Mouse (Mus musculus) embryonic stem cell, embryonic (primary cell): ENCODE measurements around the gene Cenpu.

Source experiments
- CTCF ChIA-PET, 4 experiments: fragments of 300-600 bp in 2 of 4; fragments of 350-600 bp in 2 of 4; sonication (Branson Sonifier 250); formaldehyde crosslinking; loops; one replicate each; lab custom pipeline; 2022; ENCODE audit warnings: inconsistent platforms in 2 of 4; lab: Charles Lee
- POLR2A ChIA-PET, 4 experiments: fragments of 300-600 bp in 2 of 4; fragments of 350-600 bp in 2 of 4; sonication (Branson Sonifier 250); formaldehyde crosslinking; loops; one replicate each; lab custom pipeline; 2022; ENCODE audit warnings: antibody characterized with exemption in 4 of 4, inconsistent platforms in 1 of 4; lab: Charles Lee

The Cenpu gene

GRCm38 (mm10) chr8:46551615-46552440, at the start of gene Cenpu:
Gene Cenpu, plus strand, starts transcription at chr8:46552028.
- ChIA-PET POLR2A (interaction anchor here (0.6 to 2.9 kb wide), 46 partner anchors 8 to 1123 kb away, joined by 3 to 29 read pairs (median 4); partner anchors contain the start of genes Casp3 (in 3 of the 4), Primpol (in 3 of the 4), Slc25a4 (in 3 of the 4) and Acsl1 (in 2 of the 4)), CTCF (interaction anchor here in 1 of 4 experiments (0.6 to 0.8 kb wide), 3 partner anchors 10 to 1216 kb away, joined by 3 to 7 read pairs (median 3); no protein-coding TSS in a partner anchor)

DNA sequence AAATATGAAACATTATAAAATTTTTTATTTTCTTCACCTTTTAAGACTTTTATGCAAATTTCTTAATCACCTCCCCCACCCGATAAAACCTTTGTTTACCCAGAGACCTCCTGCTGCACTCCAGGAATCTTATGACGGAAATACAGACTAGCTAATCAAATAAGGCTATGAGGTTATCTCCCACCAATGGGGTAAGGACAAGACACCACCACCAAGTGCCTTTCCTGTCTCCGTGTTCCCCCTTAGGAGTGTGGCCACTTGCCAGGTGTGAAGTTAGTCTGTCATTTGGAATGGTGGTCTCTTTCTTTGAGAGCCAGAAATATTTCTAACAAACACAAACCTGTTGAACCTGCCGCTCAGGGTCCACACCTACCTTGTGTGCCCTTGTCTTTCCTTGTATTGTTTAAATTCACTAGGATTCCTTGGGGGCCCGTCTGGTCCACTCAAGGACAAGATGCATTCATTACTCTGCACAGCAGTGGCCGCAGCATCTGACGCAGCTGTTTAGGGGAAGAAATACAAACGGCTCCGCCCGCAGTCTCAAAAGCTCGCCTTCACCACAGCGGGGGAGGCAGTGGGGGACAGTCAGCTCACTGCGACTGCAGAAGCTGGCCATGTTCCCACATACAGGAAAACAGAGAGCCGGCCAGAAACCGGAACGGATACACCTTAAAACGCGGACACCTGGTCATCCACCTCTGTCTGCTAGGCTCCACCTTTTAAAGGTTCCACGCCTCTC, 49.3 kb upstream of the Cenpu start:
- ChIA-PET POLR2A (interaction anchor here in 3 of 4 experiments (0.6 to 2.4 kb wide), 6 partner anchors 18 to 171 kb away, joined by 3 to 15 read pairs (median 6); partner anchors contain the start of gene Acsl1 (in 1 of the 3)), CTCF (interaction anchor here in 1 of 4 experiments (0.6 kb wide), 1 partner anchor 18 kb away, joined by 3 read pairs; no protein-coding TSS in a partner anchor)

GRCm38 (mm10) chr8:46503072-46503695, 48.6 kb upstream of the Cenpu start:
- POLR2A ChIA-PET: interaction anchor here in 3 of 4 experiments (0.9 to 2.4 kb wide), 5 partner anchors 19 to 115 kb away, joined by 3 to 15 read pairs (median 5); partner anchors contain the start of gene Acsl1 (in 1 of the 3)
- CTCF ChIA-PET: interaction anchor here in 1 of 4 experiments (0.6 kb wide), 2 partner anchors 19 to 361 kb away, joined by 3 read pairs; no protein-coding TSS in a partner anchor

DNA sequence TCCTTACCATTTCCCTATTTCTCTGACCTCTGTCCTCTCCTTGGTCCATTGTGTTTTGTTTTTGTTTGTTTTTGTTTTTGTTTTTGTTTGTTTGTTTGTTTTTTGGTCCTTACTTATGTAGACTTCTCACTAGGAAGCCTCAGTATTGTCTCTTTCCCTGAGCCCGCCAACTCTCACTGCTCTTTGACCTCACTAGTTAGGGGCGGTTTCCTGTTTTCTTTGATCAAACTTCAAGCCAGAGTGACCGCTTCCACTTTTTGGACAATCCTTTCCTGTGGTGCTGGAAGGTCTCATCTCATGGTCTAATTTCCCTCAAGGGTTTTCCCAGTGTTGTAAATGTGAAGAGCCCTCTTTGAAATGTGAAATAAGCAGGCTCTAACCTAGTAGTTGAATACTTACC, 47.6 kb upstream of the Cenpu start:
- POLR2A ChIA-PET: interaction anchor here in 1 of 4 experiments (2.4 kb wide), 1 partner anchor 20 kb away, joined by 15 read pairs; no protein-coding TSS in a partner anchor
- CTCF ChIA-PET: no interaction called here

DNA sequence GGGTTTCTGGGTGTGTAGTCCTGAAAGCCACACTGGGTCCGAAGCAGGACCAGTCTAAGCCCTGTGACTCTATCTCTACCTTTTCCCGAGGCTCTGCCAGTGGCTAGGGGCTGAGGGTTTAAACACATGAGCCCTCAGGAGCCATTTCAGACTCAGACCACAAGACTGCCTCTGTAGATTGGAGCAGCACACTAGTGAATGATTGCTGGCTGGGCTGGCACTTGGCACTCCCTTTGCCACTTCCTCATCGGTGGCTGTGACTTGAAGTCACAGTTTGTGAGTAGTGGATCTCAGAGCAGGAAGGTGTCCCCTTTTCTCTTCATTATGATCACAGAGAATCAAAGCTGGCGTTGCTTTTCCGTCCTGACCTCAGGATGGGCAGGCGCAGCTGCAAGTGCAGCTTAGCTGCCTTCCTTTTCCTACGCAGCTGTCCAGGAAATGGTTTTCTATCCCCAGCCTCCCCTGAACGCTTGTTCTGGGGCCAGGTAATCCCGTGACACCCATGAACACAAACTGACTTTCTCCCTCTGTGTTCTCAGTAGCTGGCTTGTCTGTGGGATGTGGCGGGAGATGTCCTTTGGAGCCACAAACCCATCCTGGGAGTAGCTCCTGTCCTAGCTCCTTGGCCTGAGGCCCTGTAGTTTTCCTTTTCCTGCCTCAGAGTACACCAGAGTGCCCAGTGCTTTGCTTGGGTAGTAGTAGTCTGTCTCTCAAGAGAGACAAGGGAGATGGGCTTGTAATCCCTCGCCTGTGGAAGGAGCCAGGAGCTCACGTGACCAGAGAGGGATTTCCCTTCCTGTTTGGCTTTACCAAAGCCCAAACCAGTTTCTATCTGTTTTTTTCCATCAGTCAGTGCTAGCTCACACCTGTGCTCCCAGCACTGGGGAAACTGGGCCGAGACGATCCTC, 43.1 kb upstream of the Cenpu start:
- ChIA-PET CTCF (interaction anchor here in 1 of 4 experiments (1.1 kb wide), 1 partner anchor 51 kb away, joined by 3 read pairs; no protein-coding TSS in a partner anchor), POLR2A (interaction anchor here in 2 of 4 experiments (0.5 to 1.7 kb wide), 6 partner anchors 20 to 168 kb away, joined by 3 to 20 read pairs (median 4); no protein-coding TSS in a partner anchor)

- POLR2A ChIA-PET: interaction anchor here in 2 of 4 experiments (0.8 to 1.7 kb wide), 6 partner anchors 9 to 169 kb away, joined by 3 to 5 read pairs (median 3); no protein-coding TSS in a partner anchor
- CTCF ChIA-PET: interaction anchor here in 1 of 4 experiments (0.6 kb wide), 1 partner anchor 35 kb away, joined by 4 read pairs; no protein-coding TSS in a partner anchor
These were observed 42.4 kb upstream of the Cenpu start for GRCm38 (mm10) chr8:46509474-46509873.

DNA sequence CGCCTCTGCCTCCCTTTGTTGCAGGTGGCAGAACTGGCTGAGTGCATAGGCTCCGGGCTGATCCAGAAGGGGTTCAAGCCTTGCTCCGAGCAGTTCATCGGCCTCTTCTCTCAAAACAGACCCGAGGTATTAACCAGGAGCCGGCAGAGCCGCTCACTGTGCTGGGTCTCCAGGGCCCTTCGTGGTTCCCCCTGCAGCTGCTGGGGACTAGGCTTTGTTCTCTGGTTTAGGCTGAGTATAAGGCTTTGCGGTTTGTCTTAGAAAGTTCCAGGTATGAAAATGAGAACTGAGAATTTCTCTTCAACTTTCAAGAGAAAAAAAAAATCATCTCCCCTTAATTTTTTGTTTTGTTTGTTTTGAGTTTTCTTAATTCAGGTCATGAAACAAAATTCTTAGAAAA, 40.5 kb upstream of the Cenpu start:
- ChIA-PET POLR2A (interaction anchor here in 1 of 4 experiments (1.5 kb wide), 1 partner anchor 106 kb away, joined by 5 read pairs; the partner anchor contains the start of genes Casp3 and Primpol), CTCF (no interaction called here)

DNA sequence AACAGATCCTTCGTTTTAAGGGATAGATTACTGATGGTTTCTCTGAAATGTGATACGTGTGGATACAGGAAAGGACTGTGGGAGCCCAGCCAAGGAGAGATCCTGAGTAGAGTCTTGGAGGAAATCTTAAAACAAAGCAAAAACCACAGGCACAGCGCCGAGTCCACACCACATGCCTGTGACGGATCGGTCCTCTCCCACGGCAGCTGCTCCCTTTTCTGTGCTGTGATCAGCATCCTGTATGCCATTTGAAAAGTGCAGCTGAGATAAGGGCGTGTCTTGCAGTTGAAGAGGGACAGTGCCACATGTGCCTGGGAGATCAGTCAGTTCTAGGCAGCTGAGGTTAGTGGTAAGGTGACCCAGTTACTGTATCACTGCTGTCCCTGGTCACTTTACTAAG, 39.3 kb upstream of the Cenpu start:
- ChIA-PET POLR2A (interaction anchor here in 2 of 4 experiments (0.7 to 1.6 kb wide), 2 partner anchors 29 to 145 kb away, joined by 3 to 5 read pairs; no protein-coding TSS in a partner anchor), CTCF (no interaction called here)

GRCm38 (mm10) chr8:46514027-46514426, 37.8 kb upstream of the Cenpu start:
- ChIA-PET CTCF (no interaction called here), POLR2A (interaction anchor here in 2 of 4 experiments (0.5 to 0.8 kb wide), 2 partner anchors 30 to 214 kb away, joined by 3 to 4 read pairs; no protein-coding TSS in a partner anchor)

DNA sequence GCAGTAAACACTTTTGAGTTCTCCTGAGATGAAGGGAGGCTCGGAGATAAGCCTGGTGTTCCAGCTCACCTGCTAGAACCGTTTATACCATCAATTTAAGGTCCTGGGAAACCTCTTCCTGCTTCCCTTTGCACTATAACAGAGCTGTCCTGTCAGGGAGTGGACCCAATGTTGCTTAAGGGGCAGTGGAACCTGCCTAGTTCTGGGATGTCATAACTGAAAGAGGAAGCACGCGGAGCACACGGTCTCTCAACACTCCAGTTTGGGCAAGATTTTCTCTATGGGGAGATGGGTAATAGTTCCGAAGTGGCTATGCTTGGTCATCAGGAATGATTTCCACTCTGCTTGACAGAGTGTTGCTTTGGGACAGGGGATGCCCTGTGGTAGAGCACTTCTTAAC, 31.2 kb upstream of the Cenpu start:
- POLR2A ChIA-PET: no interaction called here
- CTCF ChIA-PET: no interaction called here

DNA sequence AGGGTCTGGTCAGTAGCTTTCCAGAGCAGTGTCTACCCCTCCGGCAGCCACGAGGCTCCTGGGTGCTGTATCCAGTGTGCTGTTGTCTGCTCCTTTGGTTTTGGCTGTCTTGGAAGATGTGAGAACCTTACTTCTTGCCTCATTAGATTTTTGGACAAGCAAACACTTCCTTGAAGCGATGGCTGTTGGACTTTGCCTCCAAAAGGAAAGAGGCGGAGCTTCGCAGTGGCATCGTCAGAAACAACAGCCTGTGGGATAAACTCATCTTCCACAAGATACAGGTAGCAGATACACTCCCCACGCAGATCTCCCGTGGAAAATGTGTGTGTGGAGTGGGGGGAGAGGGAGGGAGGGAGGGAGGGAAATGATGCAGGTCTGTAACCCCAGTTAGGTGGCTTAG, 25.7 kb upstream of the Cenpu start:
- CTCF ChIA-PET: no interaction called here
- POLR2A ChIA-PET: interaction anchor here in 3 of 4 experiments (0.5 to 2.5 kb wide), 8 partner anchors 11 to 315 kb away, joined by 3 to 10 read pairs (median 4); partner anchors contain the start of genes Casp3 (in 1 of the 3), Primpol (in 1 of the 3) and Slc25a4 (in 1 of the 3)

GRCm38 (mm10) chr8:46526821-46527220, 25.0 kb upstream of the Cenpu start:
- CTCF ChIA-PET: interaction anchor here in 1 of 4 experiments (0.6 kb wide), 1 partner anchor 194 kb away, joined by 3 read pairs; no protein-coding TSS in a partner anchor
- POLR2A ChIA-PET: interaction anchor here in 2 of 4 experiments (0.9 to 1.3 kb wide), 3 partner anchors 10 to 25 kb away, joined by 3 to 4 read pairs (median 4); partner anchors contain the start of gene Cenpu (in 1 of the 2)

DNA sequence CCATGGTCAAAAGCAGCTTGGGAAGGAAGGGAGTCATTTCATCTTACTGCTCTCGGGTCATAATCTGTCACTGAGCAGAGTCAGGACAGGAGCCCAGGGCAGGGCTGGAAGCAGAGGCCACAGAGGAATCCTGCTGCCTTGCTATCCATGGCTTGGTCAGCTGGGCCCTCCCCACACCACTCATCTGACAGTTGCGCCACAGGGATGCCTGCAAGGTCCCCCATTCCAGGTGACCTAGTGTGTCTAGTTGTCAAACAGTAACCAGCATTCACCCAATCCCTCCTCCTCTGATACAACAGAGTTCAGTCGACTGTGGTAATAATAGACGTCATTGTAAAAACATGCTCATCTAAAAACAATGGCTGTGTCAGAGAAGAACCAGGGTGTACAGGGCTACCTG, 22.3 kb upstream of the Cenpu start:
- ChIA-PET POLR2A (no interaction called here), CTCF (no interaction called here)

DNA sequence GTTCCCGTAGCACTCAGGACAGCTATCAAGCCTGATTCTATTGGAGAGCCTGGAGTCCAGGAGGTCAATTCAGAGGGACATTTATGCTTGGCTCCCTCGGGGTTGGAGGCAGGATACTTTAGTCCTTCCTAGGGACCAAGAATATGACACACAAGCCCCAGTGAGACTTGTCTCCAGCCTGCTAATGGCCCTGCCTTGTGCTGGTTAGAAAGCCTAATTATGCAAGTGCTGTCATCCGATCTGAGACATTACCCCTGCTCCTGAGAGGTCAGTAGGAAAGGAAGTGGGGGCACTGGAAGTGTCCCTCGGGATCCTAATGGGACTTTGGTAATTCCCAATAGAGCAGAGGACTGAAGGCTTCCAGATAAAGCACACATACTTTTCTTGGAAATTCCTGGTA, 21.3 kb upstream of the Cenpu start:
- ChIA-PET POLR2A (no interaction called here), CTCF (interaction anchor here in 2 of 4 experiments (0.6 kb wide), 2 partner anchors 218 to 645 kb away, joined by 3 to 5 read pairs; partner anchors contain the start of gene Pdlim3 (in 1 of the 2))

DNA sequence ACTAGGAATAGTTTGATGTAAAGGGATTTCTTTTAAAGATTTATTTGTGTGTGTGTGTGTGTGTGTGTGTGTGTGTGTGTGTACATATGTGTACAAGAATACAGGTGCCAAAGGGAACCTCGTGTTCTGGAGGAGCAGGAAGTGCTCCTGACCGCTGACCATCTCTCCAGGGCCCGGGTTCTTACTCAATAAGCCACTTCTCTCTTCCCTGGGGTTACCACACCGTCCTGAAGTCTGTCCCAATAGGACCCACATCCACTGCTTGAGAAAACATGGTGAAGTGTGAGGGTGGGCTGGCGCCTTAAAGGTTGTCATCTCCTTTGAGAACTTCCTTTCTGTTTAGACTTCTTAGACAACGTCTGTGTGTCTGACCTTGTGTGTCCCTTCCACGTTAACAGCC, 17.9 kb upstream of the Cenpu start:
- CTCF ChIA-PET: interaction anchor here in 1 of 4 experiments (0.7 kb wide), 1 partner anchor 26 kb away, joined by 4 read pairs; no protein-coding TSS in a partner anchor
- POLR2A ChIA-PET: no interaction called here

DNA sequence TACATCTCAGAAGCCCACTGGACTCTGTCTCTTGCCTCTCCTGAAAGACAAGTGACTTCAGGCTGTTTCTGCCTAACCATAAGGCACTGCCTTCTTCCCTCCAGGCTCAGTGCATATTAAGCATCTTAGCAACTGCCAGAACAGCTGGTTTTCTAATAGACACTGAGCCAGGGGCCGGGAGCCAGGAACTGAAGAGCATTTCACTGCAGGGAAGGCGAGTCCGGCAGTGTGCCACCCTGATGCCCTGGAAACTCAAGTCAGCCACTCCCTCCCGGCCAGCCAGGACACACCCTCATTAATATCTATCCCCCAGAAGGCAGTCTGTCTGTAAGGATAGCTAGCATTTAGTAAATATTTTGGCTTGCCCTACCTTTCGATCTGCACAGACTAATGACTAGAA, 12.1 kb upstream of the Cenpu start:
- CTCF ChIA-PET: interaction anchor here in 2 of 4 experiments (0.6 kb wide), 2 partner anchors 281 to 535 kb away, joined by 3 read pairs; no protein-coding TSS in a partner anchor

More for the DNA sequence above, 12.1 kb upstream of the Cenpu start:
- POLR2A ChIA-PET: interaction anchor here in 1 of 4 experiments (1.0 kb wide), 1 partner anchor 12 kb away, joined by 4 read pairs; the partner anchor contains the start of gene Cenpu
